Mouse (Mus musculus): ENCODE measurements around the gene A3galt2.

Gene A3galt2

DNA sequence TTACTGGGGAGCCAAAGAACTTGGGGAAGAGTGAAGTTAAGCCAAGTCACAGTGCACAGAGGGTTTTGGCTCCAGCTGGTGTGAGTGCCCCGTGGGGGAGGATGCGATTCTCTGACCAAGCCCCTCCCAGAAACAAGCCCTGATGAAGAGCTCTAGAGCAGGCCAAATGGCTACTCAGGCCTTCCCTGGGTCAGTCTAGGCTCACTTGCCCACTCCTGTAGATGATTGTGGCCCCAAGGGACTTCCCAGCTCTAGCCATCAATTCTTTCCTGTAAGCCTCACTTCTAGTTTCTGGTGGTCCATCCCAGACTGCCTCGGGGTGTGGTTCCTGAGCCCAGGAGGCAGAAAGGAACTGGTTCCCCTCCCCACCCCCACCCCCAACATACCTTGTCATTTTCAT, at the start of gene A3galt2:
Gene A3galt2, plus strand, starts transcription at position 301 of the 400 bp plus-strand sequence.
- DNase-seq (ENCODE audit: low spot score): no peak

DNA sequence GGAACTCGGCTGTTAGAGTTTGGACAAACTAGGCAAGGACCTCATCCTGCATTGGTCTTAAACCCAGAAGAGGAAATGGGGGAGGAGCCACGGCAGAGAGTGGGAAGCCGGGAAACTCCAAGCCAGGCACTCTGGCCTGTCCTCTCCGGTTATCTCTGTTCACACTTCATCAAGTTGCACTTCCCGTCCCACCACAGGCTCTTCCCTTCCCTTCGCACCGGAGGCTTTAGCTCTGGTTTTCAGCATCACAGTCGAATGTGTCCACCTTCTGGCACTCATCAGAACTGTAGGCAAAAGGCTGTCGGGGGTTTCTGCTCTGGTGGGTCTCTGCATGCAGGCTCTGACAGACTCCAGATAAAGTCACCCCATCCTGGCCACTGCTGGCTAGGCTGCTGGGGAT, 48.5 kb upstream of the A3galt2 start:
- no peak for DNase-seq (ENCODE audit: low spot score)

DNA sequence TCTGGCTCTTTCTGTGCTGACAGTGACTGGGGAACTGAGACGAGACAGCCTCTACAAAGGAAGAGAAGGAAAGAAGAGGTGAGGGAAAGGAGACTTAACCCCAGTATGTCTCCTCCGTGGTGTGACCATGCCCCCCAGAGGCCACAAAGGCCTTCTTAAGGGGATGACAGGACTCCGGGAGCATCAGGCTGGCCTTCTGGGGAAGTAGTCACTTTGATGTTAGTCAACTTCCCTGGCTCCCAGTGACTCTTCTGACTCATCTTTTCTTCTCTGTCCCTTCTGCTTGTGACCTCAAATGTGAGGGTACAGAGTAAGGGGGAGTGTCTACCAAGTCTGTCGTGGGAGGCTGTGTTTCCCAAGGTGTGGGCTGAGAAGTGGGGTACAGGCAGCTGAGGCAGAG, 47.8 kb upstream of the A3galt2 start:
- DNase-seq (ENCODE audit: low spot score): no peak

DNA sequence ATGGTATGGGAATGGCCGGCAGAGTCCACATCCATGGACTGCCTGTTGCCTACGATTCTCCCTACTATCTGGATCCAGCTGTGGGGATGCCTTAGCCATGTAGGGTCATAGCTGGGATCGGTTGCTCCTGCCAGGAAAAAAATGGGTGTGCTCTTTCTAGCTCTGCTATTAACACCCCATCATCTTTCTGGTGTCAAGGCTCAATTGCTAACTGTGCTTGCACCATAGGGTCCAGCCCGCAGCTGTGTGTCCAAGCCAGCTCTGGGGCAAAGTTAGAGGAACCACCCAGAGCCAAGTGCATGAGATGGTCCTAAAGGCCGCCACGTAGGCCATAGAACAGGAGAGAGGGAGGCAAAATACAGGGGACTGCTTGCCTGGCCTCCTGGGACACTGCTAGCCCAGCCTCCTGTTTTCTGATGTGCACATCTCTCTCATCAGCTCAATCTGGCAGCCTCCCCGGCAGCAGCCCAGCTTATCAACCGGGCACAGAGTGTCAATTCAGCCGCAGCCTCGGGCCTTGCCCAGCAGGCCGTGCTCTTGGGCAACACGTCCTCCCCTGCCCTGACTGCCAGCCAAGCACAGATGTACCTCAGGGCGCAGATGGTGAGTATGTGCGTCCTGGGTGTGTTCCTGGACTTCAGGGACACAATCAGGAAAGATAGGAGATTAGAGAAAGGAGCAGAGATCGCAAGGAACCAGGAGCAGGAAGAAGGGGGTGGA, 45.9 kb upstream of the A3galt2 start:
- no peak for DNase-seq (ENCODE audit: low spot score)

DNA sequence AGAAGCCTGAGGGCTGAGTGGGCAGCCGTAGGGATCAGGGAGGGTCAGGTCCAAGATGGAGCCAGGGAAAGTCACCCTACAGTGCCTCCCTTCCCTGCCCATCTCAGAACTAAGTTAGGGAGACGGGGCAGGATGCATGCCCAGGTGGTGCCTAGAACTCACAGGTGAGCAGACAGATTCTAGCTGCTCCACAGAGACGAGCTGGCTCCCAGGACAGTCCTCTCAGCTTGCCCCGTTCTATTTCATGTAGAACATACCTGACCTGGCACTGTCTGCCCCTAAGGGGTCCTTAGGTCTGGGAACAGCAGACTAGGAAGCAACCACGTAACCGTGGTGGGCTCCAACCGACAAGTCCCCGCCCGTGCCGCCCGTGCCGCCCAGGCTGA, 45.4 kb upstream of the A3galt2 start:
- no peak for DNase-seq (ENCODE audit: low spot score)

DNA sequence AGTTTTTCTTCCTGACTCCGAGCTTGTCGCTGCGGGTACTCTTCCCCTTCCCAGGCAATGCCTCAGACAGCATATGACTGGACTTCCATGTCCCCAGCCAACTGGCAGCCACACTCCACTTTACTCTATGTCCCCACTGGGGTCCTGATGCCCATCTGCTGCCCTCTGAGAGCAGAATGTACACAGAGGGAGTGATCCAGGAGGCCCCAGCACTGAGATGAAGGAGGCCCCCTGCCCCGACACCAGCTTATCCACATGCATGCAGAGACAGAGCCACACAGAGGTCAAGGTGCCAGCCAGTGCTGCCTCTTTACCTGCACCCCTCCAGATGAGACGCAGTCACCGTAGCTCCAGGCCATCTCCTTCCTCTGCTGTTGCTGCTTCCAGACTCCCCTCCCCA, 44.9 kb upstream of the A3galt2 start:
- DNase-seq (ENCODE audit: low spot score): no peak

DNA sequence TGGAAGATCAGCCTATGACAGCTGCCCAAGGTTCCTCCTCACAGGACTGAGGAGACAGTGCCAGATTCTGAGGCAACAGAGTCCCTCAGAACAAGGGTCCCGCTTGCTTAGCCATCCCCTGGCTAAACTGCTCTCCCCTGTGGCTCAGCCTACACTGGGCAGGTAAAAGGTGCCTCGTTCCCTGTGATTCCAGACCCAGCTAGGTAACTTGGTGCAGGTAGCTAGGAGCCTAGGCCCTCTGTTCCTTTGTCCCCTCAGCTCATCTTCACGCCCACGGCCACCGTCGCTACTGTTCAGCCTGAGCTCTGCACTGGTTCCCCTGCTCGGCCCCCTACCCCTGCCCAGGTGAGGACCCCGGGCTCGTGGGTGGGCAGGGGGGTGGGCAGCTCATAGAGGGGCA, 44.4 kb upstream of the A3galt2 start:
- no peak for DNase-seq (ENCODE audit: low spot score)

DNA sequence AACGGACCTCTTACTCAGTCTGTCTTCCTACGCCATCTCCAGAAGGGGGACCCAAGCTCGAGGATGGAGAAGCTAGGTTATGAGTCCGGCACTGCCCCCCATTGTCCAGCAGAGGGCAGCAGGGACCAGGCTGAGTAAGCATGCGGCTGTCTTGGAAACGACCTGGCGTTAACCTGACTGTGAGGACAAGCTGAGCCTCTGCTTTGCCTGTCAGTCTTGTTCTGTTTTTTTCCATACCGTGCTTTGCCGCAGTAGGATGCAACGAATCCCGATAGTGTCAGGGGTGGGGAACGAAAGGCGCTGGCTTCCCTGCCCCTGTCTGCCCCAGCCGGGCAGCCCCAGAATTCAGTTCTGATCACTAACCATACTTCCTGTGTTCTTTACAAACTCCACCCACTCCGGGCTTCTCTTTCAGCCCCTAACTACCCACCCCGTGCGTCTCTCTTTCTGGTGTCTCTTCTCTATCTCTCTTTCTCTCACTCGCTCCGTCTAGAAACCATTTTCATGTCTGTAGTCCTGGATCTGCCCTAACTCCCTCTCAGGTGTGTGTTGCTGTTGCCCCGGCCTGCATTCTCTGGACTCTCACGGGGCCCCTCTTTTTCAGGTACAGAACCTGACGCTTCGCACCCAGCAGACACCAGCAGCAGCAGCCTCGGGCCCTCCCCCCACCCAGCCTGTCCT, 43.6 kb upstream of the A3galt2 start:
- peak; percentile 85 for DNase-seq (ENCODE audit: low spot score)

DNA sequence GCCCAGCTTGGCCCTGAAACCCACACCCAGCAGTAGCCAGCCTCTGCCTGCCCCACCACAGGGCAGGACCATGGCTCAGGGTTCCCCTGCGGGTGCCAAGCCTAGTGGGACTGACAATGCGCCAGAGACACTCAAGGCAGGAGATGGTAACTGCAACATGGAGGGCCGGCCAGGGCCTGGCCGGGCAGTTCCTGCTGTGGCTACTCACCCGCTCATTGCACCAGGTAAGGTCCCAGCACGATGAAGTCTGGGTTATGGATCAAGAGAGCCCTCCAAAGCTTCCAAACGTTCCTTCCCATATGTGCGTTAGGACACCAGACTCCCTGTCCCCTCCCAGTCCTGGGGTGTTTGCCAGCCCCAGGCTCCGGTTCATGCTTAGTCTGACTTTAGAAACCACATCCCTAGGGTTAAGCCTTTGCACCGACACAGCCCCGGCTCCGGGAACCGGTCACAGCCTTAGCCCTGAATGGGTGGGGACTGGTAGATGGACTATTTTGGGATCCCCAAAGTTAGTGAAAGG, 43.0 kb upstream of the A3galt2 start:
- DNase-seq (ENCODE audit: low spot score): no peak

DNA sequence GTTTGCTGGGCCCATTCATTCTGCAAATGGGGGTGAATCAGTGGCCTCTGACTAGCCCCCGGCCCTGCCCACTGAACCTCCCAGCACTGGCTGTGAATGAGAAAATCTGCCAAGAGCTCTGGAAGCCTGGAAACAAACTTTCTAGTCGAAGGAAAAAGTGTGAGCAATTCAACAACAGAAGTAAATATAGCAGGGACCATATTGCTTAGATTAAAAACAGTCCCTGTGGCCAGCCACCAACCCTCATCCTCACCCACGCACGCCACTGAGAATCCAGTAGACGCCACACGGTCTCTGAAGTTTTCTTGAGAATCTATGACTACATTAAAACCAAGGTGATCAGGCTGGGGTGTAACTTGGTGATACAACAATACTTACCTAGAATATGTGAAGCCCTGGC, 42.2 kb upstream of the A3galt2 start:
- no peak for DNase-seq (ENCODE audit: low spot score)

DNA sequence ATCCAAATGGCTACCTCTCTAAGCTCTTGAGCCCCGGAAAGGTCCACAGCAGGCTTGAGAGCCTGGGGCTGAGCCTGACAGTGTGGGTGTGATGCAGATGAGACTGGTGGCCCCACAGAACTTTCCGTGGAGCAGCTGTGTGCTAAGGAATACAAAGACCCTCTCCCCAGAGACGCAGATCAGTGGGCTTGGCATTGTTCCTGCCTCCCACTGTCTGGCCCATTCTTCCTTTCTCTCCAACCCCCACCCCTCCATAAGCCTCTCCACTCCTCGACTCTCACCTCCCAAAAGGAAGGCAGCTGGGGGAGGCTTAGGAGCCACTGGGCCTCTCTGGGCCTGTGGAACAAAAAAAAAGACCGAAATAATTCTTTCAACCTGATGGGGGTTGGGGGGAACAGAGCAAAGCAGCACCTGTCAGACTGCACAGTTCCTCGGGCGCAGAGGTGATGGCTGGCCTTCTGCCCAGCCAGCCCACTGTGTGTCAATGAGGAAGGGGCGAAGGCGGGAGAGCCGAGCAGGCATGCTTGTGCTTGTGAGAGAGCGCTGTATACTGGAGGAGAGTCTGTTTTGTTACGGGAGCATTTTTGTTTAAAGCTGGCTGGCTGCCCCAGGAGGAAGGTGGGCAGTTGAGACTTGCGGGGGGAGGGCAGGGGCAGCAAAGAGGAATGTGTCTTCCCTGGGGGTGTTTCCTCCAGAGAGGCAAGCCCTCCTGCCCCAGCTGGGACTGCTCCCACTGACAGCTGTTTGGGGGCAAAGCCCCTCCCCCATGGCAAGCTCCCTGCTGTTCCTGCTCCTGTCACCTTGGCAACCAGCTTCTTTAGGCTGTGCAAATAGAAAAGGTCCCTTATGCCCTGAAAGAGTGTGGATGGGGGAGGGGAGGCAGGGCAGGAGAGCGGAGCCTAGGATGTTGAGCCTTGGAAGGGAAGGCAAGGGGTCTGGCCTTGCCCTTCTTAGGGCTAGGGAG, 39.6 kb upstream of the A3galt2 start:
- no peak for DNase-seq (ENCODE audit: low spot score)

DNA sequence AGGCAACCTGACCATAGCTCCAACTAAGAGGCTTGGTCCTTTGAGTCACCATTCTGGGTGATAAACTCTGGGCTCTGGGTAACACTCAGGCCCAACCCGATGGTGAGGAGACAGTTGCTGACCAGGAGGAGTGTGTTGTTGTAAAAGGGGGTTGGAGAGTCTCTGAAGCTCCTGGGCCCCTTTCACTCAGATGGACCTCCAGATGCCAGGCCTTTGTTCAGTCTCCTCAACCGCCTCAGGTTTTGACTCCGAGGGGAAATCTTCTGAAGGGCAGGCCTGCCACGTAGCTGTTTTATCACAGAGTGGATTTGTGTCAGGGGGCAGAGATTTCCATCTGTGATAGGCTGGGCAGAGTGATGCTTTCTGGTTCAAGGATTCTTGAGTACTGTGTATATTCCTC, 38.9 kb upstream of the A3galt2 start:
- DNase-seq (ENCODE audit: low spot score): no peak

DNA sequence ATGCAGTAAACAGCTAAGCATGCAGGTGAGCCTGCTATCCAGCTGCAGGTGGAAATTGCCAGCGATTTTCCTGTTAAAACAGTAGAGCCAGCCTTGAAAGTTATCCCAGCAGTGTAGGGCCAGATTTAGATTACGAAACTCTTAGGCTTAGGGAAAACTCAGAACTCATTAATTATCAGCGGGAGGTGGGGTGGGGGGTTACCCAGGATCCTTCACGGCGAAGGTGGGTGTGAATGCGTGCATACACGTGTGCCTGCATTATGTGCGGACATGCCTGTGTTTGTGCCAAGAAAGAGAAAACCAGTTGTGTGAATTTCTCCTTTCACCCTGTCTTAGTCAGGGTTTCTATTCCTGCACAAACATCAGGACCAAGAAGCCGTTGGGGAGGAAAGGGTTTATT, 38.4 kb upstream of the A3galt2 start:
- DNase-seq (ENCODE audit: low spot score): no peak

DNA sequence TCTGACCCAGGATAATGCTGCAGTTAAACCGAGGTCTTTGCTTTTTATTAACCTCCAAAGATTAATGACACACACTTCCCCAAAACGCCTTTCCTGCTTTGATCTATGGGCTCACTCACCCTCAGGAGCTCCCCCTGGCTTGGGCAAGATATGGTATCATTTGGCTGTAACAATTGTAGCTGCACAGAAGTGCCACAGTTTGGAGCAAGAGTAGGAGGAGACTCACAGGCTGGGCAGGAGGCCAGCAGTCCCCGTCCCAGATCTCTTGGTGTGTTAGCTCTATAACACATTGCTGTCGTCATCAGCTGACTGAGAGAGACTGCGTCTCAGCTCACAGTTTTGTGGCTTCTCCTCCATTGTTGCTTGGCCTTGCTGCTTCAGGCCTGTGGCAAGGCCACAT, 35.1 kb upstream of the A3galt2 start:
- no peak for DNase-seq (ENCODE audit: low spot score)

DNA sequence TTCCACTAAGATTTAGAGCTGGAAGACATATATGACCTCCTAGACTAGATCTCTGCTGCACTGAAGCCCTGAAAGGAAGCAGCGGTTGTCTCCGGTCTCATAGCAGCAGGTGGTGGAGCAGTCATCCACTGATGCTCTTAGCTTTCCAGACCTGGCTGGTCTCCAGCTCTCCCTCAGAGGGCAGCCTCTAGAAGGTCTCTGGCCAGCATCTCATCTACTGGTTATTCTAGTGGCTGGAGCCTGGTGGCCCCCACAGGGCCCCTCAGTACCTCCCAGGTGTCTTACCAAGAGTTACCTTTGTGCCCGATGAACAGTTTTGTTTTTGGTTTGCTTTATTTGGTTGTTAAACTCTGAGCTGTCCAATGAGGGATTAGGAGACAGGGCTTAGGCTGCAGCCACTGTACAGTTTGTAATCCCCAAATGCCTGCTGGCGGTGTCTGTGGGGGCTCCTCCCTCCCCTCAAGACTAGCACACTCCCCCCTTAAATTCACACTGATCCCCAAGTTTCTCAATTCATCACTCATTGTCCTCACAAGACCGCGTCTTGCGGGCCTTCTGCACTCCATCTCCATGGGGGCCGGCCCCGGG, 34.0 kb upstream of the A3galt2 start:
- DNase-seq (ENCODE audit: low spot score): no peak

DNA sequence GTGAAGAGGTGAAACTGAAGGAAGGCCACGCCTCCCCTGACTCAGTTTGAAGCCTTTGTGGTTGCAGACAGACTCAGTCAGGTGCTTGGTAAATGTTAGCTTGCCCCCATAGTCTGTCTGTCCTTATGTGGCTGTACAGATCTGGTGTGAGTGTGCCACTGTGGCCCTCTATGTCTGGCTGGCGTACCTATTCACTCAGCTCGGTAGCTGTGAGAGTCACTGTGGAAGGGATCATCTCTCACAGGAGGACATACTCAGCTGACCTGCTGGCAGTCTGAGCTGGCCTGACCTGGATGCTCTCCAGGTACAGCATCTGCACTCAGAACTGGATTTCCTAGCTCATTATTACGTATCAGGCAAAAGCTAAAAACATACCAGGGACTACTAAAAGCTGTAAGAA, 33.4 kb upstream of the A3galt2 start:
- DNase-seq (ENCODE audit: low spot score): no peak

DNA sequence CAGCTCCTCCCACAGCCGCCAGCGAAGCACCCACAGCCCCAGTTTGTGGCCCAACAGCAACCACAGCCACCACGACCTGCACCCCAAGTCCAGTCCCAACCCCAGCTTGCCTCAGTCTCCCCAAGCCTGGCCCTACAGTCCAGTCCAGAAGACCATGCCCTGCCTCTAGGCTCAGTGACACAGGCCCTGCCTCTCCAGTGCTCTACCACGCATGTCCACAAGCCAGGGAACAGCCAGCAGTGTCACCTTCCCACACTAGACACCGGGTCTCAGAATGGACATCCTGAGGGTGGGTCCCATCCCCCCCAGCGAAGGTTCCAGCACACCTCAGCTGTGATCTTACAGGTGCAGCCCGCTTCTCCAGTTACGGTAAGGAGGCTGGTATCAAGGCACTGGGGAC, 32.2 kb upstream of the A3galt2 start:
- DNase-seq (ENCODE audit: low spot score): no peak

DNA sequence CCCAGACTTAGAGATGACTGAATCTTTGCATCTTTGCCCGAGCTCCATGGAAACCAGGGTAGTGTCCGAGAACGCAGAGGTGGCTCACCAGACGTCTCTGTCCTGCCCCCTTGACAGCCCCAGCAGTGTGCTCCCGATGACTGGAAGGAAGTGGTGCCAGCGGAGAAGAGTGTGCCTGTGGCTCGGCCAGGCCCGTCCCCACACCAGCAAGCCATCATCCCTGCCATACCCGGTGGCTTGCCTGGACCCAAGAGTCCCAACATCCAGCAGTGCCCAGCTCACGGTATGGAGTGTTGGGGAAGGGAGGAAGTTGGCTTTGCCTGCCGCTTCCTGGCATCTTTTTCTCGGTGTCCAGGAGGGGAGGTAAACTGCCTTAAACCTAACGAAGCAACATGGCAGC, 31.7 kb upstream of the A3galt2 start:
- no peak for DNase-seq (ENCODE audit: low spot score)

DNA sequence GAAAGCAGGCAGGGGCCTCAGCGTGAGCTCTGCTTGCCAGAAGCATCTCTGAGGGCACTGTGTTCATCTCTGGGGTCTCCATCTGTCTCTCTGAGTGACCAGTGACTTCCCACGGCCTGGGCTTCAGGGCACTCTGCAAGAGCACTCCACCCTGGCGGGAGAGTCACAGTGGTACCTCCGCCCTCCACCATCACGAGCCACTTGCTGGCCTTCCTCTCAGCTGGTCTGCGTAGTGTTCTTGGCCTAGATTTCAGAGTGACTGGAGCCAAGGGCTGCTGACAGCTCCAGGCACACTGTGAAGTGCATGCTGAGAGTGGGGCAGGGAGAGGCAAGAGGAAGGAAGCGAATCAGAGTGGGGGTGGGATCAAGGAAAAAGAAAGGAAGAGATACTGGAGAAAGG, 31.1 kb upstream of the A3galt2 start:
- DNase-seq (ENCODE audit: low spot score): no peak

DNA sequence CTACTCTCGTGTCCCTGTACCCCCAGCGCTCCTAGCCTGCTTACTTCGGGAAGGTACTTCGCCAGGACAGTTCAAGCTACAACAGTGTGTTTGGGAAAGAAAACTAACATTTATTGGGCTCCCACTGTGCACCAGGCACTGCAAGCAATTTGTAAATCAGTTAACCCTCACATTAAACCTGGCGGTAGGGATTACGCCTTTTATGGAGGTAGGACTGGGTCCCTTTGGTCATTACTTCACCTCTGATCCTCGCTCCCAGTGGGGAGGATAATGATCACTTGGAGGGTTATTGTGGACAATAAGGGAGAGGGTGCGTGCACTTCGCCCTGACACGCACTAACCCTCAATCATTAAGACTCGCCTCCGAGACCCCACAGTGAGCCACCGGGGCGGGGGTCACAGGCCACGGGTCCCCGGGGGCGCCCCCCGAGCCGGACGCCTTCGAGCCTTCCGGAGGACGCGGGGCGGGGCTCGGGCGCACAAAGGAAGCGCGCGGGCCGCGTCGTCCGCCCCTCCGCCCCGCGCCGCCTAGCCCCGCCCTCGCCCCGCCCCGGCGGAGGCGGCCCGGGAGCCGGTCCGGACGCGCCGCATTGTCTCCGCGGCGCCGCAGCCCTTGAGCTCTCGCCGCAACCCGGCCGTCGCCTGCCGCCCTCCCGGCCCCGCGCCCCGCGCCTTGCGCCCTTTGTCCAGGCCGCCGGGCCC, 28.0 kb upstream of the A3galt2 start:
- DNase-seq (ENCODE audit: low spot score): peak; percentile 78

DNA sequence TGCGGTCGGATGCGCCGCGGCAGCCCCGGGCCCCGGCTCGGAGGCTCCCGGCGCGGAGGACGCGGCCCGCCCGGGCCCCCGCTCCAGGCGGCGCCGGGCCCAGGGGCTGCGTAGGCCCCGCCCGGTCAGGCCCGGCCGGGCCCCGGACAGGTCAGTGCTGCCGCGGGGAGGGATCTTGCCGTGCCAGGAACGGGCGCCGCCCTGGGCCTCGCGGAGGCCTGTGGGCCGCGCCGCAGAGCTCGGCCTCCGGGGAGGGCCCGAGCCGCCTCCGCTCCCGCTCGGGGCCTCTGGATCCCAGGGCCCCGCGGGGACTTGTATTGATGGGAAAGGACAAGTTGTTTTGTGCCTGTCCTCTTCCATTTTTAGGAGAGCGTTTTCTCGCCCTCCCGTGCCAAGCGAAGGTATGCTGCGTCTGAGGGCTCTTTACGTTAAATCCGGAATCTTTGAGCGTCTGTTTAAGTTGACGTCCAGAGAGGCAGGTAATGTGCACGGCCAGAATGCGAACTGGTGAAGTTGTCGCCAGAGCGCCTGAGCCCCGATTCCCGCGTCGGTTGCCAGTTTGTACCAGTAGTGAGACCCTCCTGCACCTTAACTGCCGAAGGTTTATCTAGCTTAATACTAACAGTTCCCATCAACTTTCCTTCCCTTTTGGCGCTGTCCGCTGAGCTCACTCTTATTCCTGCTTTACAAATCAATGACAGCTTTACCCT, 27.3 kb upstream of the A3galt2 start:
- DNase-seq (ENCODE audit: low spot score): peak; percentile 75
